Mouse (Mus musculus): ENCODE measurements at regions not wholly inside any gene's neighbourhood (a gene's known extent, or its start where the extent isn't known, plus 50 kb on each side); places are given as distances from the start of the nearest gene placed in this dataset.

GRCm38 (mm10) chr7:64032921-64033354 lies 94.2 kb upstream of the Klf13 start:
- TF ChIP-seq POLR2A (IDR thresholded peaks at IDR 0.05; ENCODE audit: insufficient read depth, low read length) (no peak), CTCF (IDR thresholded peaks at IDR 0.05; ENCODE audit: low read depth, low read length) (no peak), EP300 (IDR thresholded peaks at IDR 0.05; ENCODE audit: insufficient read depth, low read depth, low read length) (no peak)

Measured in ES-Bruce4 (cell line).